Mouse (Mus musculus): ENCODE data around the gene Klrk1.
"Not testable (repeated sequence)": the region's sequence is repeated elsewhere in the genome, so short reads cannot be mapped to it uniquely, and the experiment has no call there.

Gene Klrk1

DNA sequence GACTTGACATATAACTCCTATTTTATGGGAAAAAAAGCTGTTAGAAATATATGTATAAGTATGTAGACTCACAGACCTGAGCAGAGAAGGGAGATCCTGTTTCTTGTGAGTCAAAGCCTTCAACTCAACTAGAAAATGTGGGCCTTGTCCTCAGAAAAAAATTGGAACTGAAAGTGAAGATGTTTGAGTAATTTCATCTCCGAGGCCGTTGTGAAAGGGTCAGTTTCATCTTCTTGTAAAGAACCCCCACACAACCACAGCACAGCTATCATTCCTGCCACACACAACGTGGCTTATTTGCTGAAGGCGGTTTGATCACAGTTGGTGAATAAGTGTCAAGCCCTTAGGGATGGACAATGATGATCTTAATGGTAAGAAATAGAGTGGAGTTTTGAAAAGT, at the start of gene Klrk1:
Gene Klrk1 (minus strand): TSS at position 130 of the 400 bp plus-strand sequence.
- no peak for DNase-seq (ENCODE audit: low spot score in 2 of 2)

DNA sequence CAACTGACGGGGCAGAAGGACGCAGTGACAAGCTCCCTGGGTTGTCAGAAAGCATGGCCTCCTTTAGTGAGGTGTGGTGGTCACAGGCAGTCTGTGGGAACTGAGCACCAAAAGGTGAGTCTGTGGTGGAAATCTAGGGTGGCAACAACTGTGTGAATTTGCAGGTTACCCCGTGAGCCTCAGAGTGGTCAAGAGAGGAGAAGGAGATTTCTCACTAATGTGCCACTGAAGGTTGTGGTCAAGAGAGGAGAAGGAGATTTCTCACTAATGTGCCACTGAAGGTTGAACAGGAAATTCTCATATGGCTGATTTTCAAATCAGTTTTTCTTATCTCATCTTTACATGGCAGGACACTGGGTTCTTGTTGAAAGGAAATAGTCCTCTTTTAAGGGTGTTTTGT, 37.6 kb upstream of the Klrk1 start:
- DNase-seq (ENCODE audit: low spot score in 2 of 2): not testable (repeated sequence)

DNA sequence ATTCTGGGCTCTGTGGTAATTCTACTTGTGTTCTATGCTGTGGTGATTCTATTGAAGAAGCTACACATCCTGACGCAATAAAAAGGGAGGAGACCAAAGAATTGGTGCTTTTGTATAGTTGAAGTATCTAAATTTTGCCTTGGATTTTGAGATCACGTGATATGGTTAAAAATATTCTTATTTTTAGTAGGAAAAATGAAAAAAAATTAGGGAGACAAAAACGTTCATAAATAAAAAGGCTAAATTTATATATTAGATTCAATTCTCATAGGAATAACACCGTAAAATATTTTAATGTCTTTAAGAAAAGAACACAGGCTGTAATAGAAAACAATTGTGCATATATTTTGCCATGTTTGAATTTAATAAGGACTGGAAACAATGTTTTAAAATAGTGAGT, 36.9 kb upstream of the Klrk1 start, which contains the start of gene Klrc2:
Gene Klrc2 (minus strand): TSS at position 101 of the 400 bp plus-strand sequence.
- not testable (repeated sequence) for DNase-seq (ENCODE audit: low spot score in 2 of 2)

DNA sequence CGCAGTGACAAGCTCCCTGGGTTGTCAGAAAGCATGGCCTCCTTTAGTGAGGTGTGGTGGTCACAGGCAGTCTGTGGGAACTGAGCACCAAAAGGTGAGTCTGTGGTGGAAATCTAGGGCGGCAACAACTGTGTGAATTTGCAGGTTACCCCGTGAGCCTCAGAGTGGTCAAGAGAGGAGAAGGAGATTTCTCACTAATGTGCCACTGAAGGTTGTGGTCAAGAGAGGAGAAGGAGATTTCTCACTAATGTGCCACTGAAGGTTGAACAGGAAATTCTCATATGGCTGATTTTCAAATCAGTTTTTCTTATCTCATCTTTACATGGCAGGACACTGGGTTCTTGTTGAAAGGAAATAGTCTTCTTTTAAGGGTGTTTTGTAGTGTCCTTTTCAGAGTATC, 20.4 kb upstream of the Klrk1 start:
- not testable (repeated sequence) for DNase-seq (ENCODE audit: low spot score in 2 of 2)

DNA sequence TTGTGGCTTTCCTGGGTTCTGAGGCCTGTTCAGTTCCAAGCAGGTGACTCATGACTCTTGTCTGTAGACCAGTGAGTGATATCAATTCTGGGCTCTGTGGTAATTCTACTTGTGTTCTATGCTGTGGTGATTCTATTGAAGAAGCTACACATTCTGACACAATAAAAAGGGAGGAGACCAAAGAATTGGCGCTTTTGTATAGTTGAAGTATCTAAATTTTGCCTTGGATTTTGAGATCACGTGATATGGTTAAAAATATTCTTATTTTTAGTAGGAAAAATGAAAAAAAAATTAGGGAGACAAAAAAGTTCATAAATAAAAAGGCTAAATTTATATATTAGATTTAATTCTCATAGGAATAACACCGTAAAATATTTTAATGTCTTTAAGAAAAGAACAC, 19.6 kb upstream of the Klrk1 start, which contains the start of gene Klrc3:
Gene Klrc3 (minus strand): TSS at position 101 of the 400 bp plus-strand sequence.
- DNase-seq (ENCODE audit: low spot score in 2 of 2): not testable (repeated sequence)

DNA sequence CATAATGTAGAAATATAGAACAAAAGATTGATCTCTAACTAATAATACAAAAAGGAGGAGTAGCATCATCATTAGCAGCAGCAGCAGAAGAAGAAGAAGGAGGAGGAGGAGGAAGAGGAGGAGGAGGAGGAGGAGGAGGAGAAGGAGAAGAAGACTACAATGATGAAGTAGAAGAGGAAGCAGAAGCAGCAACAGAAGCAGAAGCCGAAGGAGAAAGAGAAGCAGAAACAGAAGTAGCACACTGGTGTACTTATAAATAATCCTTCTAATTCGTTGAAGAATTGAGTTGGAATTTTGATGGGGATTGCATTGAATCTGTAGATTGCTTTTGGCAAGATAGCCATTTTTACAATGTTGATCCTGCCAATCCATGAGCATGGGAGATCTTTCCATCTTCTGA, 7.4 kb upstream of the Klrk1 start:
- DNase-seq (ENCODE audit: low spot score in 2 of 2): not testable (repeated sequence)

DNA sequence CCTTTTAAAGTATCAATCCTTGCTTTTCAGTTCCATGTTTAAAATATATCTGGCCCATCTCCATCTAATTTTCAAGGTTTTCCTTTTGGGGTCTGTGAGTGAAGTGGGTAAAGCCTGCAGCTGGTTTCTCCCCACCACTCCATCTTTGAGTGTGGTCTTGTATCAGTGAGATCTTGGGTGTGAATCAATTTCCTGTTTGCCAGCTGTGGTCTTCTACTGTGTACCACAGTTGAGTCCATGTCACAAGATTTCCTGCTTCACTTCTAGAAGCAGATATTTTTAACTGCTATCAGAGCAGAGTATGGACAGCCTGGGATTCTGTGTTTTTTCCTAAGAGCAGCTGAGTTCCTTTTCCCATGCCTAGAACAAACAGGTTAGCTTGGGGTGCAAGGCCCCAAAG, 15.3 kb downstream of the Klrk1 start:
- DNase-seq (ENCODE audit: low spot score in 2 of 2): no peak

DNA sequence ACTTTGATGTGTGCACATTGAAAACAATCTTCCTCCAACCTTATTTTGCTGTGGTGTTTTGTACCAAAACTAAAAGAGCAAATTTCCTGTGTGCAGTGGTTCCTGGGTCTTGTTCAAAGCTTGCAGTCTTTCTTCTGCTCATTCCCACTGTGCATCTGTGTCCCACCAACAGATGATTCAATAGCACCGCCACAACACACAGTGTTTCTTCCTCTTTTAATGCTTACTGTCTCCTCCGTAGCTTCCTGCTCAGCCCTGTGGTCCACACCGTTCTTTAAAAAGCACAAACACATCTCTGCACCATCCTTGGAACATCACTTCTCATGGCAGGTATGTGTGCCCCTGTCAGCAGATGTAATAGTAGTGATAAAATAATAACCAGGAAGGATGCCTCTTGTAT, 32.2 kb downstream of the Klrk1 start, which contains the start of gene Klrd1:
Gene Klrd1 (plus strand): TSS at position 275 of the 400 bp plus-strand sequence.
- no peak for DNase-seq (ENCODE audit: low spot score in 2 of 2)

DNA sequence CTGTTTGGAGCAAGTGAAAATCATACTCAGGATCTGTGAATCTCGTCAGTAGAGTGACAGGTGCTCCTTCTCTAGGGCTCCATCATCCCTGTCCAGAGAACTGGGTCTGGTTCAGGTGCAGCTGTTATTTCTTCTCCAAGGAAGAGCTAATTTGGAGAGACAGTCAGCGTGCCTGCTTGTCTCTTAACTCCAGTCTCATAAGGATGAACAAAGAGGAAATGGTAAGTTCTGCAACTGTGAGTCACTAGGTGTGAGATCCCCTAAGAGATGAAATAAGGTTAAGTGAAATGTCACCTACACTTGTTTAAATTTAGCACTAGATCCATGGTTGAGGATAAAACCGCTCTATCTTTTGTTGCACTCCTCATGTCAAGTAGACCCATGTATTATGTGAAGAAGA, 40.6 kb downstream of the Klrk1 start:
- DNase-seq (ENCODE audit: low spot score in 2 of 2): no peak

DNA sequence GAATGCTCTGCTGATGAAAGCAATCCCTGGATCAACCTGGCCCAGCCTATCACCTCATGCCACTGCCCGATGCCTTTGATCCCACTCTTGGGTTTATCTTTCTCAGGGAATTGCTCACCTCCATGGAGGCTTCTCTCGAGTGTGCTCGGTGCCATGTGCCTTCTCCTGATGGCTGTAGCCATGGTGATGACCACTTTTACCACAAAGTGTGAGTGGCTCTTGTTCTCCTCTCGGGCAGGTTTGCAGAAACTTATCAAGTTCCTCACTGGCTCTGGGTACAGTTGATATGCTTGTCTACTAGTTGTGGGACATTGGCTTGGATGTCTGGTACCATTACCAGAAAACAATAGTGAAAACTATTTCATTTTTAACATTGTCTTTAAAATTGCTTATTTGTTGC, 41.8 kb downstream of the Klrk1 start:
- DNase-seq (ENCODE audit: low spot score in 2 of 2): no peak

DNA sequence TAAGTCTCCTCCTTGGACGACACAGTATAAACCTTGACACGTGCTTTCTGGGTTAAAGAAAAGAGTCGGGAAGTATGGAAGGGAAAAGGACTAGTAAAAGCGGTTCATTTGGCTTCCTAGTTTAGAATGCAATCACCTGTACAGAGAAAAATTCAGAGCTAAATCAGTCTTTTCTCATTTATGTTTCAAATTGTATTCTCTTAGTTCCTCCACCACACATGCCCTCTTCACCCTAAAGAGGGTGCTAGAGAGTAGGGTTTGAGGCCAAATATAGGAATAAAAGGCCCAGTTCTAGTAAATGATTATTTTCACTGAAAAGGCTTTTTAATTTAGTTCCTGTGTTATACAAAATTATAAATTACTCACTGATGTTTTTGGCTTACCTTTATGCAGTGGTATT, 42.4 kb downstream of the Klrk1 start:
- no peak for DNase-seq (ENCODE audit: low spot score in 2 of 2)

DNA sequence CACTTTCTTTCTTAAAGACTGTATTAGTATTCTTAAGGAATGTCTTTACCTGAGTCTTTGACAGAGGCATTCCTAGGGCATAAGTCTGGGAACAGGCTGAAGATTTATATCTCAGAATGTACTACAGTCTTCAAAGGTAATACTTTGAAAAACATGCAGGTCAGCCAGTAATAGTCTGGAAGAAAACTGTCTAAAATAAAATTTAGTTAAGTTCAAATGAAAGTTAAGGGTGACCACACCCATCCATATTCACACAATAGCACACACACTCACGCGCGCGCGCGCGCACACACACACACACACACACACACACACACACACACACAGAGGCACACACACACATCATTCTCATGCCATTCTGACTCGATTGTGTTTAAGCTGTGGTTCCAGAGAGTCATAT, 46.1 kb downstream of the Klrk1 start, which contains the start of gene Klre1:
Gene Klre1 (plus strand): TSS at position 301 of the 400 bp plus-strand sequence.
- DNase-seq (ENCODE audit: low spot score in 2 of 2): no peak

DNA sequence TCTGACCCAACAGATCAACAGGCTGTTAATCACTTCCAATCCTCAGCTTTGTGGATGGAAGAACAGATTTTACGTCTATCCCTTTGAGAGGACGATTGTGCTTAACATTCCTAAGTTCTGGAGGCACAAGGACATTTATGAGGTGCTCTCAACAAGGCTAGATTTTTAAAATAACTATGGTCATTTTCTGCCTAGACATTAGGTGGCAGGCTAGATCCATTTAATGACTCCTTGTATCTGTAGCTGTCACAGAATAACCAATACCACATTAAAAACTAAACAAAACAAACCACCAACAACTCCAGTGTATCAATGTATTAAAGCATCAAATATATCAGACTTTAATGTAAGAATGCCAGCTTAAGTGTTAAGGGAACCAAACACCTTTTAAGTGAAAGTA, 48.3 kb downstream of the Klrk1 start:
- DNase-seq (ENCODE audit: low spot score in 2 of 2): no peak

DNA sequence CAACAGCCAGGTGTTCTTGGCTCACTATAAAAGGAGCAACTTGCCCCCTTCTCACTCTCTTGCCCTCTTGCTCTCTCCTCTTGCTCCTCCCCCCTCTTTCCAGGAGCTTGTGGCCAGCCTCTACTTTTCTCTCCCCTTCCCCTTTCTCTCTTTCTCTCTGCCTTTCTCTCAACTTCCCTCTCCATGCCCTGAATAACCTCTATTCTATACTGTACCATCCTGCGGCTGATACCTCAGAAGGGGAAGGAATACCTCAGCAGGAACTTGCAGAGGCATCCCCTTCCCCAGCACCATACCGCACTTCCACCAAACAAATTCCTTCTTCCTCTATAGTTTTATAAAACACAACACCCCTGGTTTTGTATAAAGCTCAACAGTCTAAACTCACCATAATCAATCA, 58.4 kb downstream of the Klrk1 start:
- DNase-seq (ENCODE audit: low spot score in 2 of 2): no peak
